Mouse (Mus musculus) urinary bladder, postnatal 10 days (tissue): Measurements from ENCODE around the gene Polr1b.

Experiments used
- DNase-seq: peaks from one replicate; pipeline ENCODE4 v3.0.0; 2022; ENCODE audit warnings: low spot score

Polr1b gene

GRCm38 (mm10) chr2:129100784-129101310 is at the start of gene Polr1b:
Gene Polr1b, plus strand, starts transcription at chr2:129100995.
- peak; percentile 71 for DNase-seq

GRCm38 (mm10) chr2:129052451-129052983 is 48.3 kb upstream of the Polr1b start:
- DNase-seq: no peak

- DNase-seq: no peak
Measured at GRCm38 (mm10) chr2:129055741-129056140, 45.1 kb upstream of the Polr1b start.

- no peak for DNase-seq
Measured at GRCm38 (mm10) chr2:129056597-129056996, 44.2 kb upstream of the Polr1b start.

GRCm38 (mm10) chr2:129057256-129057655 is 43.5 kb upstream of the Polr1b start:
- DNase-seq: no peak

GRCm38 (mm10) chr2:129057920-129058361 is 42.9 kb upstream of the Polr1b start:
- DNase-seq: no peak

GRCm38 (mm10) chr2:129061456-129062059 is 39.2 kb upstream of the Polr1b start:
- DNase-seq: no peak

- DNase-seq: peak; percentile 19
Measured at GRCm38 (mm10) chr2:129065437-129066282, 35.1 kb upstream of the Polr1b start, which contains the start of gene Ttl. Gene Ttl, plus strand, starts transcription at chr2:129065942.

GRCm38 (mm10) chr2:129066326-129066725 is 34.5 kb upstream of the Polr1b start:
- DNase-seq: no peak

GRCm38 (mm10) chr2:129070296-129070695 is 30.5 kb upstream of the Polr1b start:
- no peak for DNase-seq

GRCm38 (mm10) chr2:129078313-129078712 is 22.5 kb upstream of the Polr1b start:
- DNase-seq: no peak

- DNase-seq: no peak
Measured at GRCm38 (mm10) chr2:129079194-129079593, 21.6 kb upstream of the Polr1b start.

GRCm38 (mm10) chr2:129081097-129081496 is 19.7 kb upstream of the Polr1b start:
- no peak for DNase-seq

GRCm38 (mm10) chr2:129083514-129083913 is 17.3 kb upstream of the Polr1b start:
- DNase-seq: no peak

- DNase-seq: no peak
Measured at GRCm38 (mm10) chr2:129084959-129085358, 15.8 kb upstream of the Polr1b start.

GRCm38 (mm10) chr2:129087520-129087919 is 13.3 kb upstream of the Polr1b start:
- DNase-seq: no peak

- no peak for DNase-seq
Measured at GRCm38 (mm10) chr2:129090370-129090769, 10.4 kb upstream of the Polr1b start.

- DNase-seq: no peak
Measured at GRCm38 (mm10) chr2:129092810-129093209, 8.0 kb upstream of the Polr1b start.

GRCm38 (mm10) chr2:129093926-129094724 is 6.7 kb upstream of the Polr1b start:
- no peak for DNase-seq

- no peak for DNase-seq
Measured at GRCm38 (mm10) chr2:129112924-129113323, 12.1 kb downstream of the Polr1b start.

- no peak for DNase-seq
Measured at GRCm38 (mm10) chr2:129115706-129116367, 15.0 kb downstream of the Polr1b start.
